Mouse (Mus musculus) brain, embryonic 14.5 days (tissue): Measurements from ENCODE around the gene Gm5269.

Experiments used
- CTCF ChIP-seq: fragments of 200-500 bp; IDR thresholded peaks from 2 replicates; pipeline ENCODE4 v1.5.1; 2012; ENCODE audit warnings: inconsistent platforms, mild to moderate bottlenecking, moderate library complexity, borderline replicate concordance; ENCODE audit not compliant: insufficient read depth, insufficient read length; ENCODE audit errors: extremely low read depth
- POLR2A ChIP-seq: fragments of 200-500 bp; IDR thresholded peaks from 2 replicates; pipeline ENCODE4 v1.6.1; 2012; ENCODE audit warnings: mild to moderate bottlenecking, inconsistent platforms, borderline replicate concordance; ENCODE audit not compliant: poor library complexity, insufficient read depth, insufficient read length, severe bottlenecking; ENCODE audit errors: extremely low read depth

DNA sequence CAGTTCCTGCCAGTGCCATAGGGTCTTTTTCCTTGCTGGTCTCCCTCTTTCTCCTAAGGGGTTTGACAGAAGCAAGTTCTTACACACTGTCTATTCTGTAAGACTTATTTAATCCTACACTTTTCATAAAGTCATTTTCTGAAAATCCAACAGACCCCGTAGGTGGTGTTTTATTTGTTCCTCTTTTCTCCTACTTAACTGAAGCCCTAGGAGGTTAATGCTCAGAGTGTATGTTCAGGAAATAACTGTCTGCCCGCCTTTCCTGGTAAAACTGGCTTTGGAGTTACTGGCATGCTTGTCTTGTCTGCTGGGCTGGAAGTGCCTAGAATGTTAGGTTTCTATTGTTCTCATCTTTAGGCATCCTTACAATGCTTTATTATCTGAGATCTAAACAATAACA is 1.9 kb upstream of the Gm5269 start:
- TF ChIP-seq CTCF = no peak
- no peak for TF ChIP-seq POLR2A
